Mouse (Mus musculus) liver, embryonic 16.5 days (tissue): Measurements from ENCODE around the gene Krcc1. TPM values are rescaled to one million over a fixed set of nuclear protein-coding genes. Genes with fewer than 3 reads are reported as not detected.

ENCODE experiments used
- ATAC-seq: fragments of 200-750 bp; cut with Nextera tagmentation; 2 replicates; pipeline ENCODE4 v1.8.0; 2017; ENCODE audit warnings: low read depth, mild to moderate bottlenecking, moderate number of reproducible peaks, moderate library complexity
- H3K27ac ChIP-seq: fragments of 300-500 bp; sonication (generic); 2 replicates; pipeline ENCODE4 v1.5.1; 2014; ENCODE audit warnings: mild to moderate bottlenecking, low read length
- H3K27me3 ChIP-seq: fragments of 300-500 bp; sonication (generic); 2 replicates; pipeline ENCODE4 v1.6.1; 2014; ENCODE audit warnings: low read depth, low read length, mixed read lengths; ENCODE audit not compliant: control insufficient read depth, insufficient read depth
- H3K36me3 ChIP-seq: fragments of 300-500 bp; sonication (generic); 2 replicates; pipeline ENCODE4 v1.6.1; 2014; ENCODE audit warnings: mild to moderate bottlenecking; ENCODE audit not compliant: control insufficient read depth, insufficient read depth
- H3K4me1 ChIP-seq: fragments of 300-500 bp; sonication (generic); 2 replicates; pipeline ENCODE4 v1.6.1; 2014; ENCODE audit warnings: low read depth, low read length, mixed read lengths; ENCODE audit not compliant: control insufficient read depth
- H3K4me2 ChIP-seq: fragments of 300-500 bp; sonication (generic); 2 replicates; pipeline ENCODE4 v1.6.1; 2014; ENCODE audit warnings: low read depth, low read length, mixed read lengths
- H3K4me3 ChIP-seq: fragments of 300-500 bp; sonication (generic); 2 replicates; pipeline ENCODE4 v1.5.1; 2014; ENCODE audit warnings: low read depth, mild to moderate bottlenecking, low read length
- H3K9ac ChIP-seq: fragments of 300-500 bp; sonication (generic); 2 replicates; pipeline ENCODE4 v1.6.1; 2014; ENCODE audit warnings: low read depth, low read length
- H3K9me3 ChIP-seq: fragments of 300-500 bp; sonication (generic); replicated peaks from 2 replicates; pipeline ENCODE4 v1.6.1; 2016; ENCODE audit warnings: low read length; ENCODE audit not compliant: control insufficient read depth
- WGBS: fragments of 180-500 bp; shearing (Covaris S2); extraction: QIAGEN DNeasy Blood & Tissue Kit; methylation state at CpG from one replicate; pipeline ENCODE4 v1.1.7; 2014; ENCODE audit not compliant: insufficient replicate concordance; 5-methylcytosine and 5-hydroxymethylcytosine counted together
- polyA plus RNA-seq: library from polyadenylated mRNA; unstranded; fragments of >200 nt; fragmentation: Nextera tagmentation; extraction: Ambion mirVana; gene quantifications from 2 replicates; pipeline ENCODE4 v1.2.1, GENCODE M21; 2015

The Krcc1 gene
- polyA plus RNA-seq, result 23.0 and 24.5 TPM in 2 replicates

DNA sequence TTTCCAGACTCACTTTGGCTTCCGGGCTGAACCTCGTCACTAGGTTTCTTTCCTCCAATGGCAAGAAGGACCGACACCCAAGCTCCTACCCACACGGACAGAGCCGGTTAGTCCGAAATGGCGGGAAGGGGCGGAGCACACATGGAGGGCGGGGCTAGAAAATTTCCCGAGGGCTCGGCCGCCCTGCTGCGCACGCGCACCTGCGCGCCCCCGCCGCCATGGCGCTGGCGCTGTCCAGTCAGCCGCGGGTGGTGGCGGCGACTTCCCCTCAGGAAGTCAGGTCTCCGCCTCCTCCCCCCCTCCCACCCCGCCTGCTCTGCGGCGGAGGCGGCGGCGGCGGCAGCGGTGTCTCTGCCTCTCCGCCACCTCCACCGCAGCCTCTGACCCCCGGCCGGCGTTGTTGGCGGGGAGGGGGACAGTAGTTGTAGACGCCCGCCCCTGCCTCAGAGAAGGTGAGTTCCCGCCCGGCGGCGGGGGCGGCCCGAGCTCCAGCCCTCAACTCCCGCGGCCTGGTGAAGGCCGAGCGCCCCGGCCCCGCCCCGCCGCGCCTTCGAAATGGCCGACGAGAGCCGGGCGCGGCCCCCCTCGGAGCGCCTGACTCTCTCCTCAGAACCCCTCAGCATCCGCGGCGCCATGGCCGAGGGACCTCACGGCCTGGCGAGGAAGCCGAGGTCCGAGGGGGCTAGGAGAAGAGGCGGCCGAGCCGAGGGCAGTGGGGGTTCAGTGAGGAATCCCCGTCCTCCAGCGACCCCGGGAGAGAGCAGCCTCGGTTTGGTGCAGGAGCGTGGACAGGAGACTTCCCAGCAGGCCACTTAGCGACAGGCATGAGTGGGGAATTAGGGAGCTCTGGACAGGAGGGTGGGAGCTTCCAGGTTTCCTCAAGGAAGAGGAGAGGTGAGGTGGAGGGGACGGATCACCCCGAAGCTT lies at the start of gene Krcc1:
Krcc1 (plus strand) TSS at position 289 of the 927 bp plus-strand sequence.
- Histone ChIP-seq H3K27me3 (no peaks in the 10 kb centered on the region), H3K36me3 (no peaks in the 10 kb centered on the region), H3K27ac (peak within 1 kb of the TSS; percentile 95), H3K4me1 (peaks cover 13% of the 10 kb centered on the region), H3K9me3 (no peaks in the 10 kb centered on the region), H3K4me3 (peak within 1 kb of the TSS; percentile 95), H3K4me2 (peak within 1 kb of the TSS; percentile 88), H3K9ac (peak within 1 kb of the TSS; percentile 99)
- ATAC-seq, result peak; percentile 90
- under 1% methylated on average over 78 of the region's 84 CpGs for WGBS

- ATAC-seq, result no peak
- Histone ChIP-seq H3K27ac (no peak overlapping the region), H3K27me3 (no peaks in the 10 kb centered on the region), H3K9ac (no peak overlapping the region), H3K4me1 (no peaks in the 10 kb centered on the region), H3K4me3 (no peak overlapping the region), H3K36me3 (no peaks in the 10 kb centered on the region), H3K4me2 (no peak overlapping the region), H3K9me3 (no peaks in the 10 kb centered on the region)
- 27% methylated on average over 3 of the region's 3 CpGs for WGBS
These were observed 47.1 kb upstream of the Krcc1 start for GRCm38 (mm10) chr6:71224184-71224943.

DNA sequence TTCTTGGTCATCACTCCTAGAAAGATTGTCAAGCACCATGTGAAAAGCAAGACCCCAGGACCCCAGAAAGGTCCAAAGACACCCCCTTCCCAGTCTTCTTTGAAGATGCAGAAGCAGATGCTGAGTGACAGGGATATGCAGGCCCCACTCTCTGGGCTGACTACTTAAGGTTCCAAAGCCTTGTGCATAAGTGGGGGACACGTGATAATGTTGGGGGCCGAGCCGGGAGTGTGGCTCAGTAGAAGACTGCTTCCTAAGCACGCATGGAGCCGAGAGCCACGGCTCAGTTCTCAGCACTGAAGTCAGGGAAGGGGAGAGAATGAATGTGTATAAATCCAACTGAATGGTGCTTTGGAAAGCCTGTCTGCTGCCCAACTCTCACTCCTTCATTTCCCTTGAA lies 44.9 kb upstream of the Krcc1 start:
- Histone ChIP-seq H3K27me3 (no peaks in the 10 kb centered on the region), H3K4me3 (no peak overlapping the region), H3K9ac (no peak overlapping the region), H3K4me1 (no peaks in the 10 kb centered on the region), H3K36me3 (no peaks in the 10 kb centered on the region), H3K4me2 (no peak overlapping the region), H3K9me3 (no peaks in the 10 kb centered on the region), H3K27ac (no peak overlapping the region)
- WGBS, result 44% methylated on average over 6 of the region's 6 CpGs
- ATAC-seq, result no peak

GRCm38 (mm10) chr6:71227157-71227770 lies 44.2 kb upstream of the Krcc1 start:
- WGBS, result 39% methylated on average over 7 of the region's 7 CpGs
- no peak for ATAC-seq
- Histone ChIP-seq H3K9me3 (no peaks in the 10 kb centered on the region), H3K27me3 (no peaks in the 10 kb centered on the region), H3K4me3 (no peak overlapping the region), H3K36me3 (no peaks in the 10 kb centered on the region), H3K9ac (no peak overlapping the region), H3K4me2 (no peak overlapping the region), H3K27ac (no peak overlapping the region), H3K4me1 (no peaks in the 10 kb centered on the region)

GRCm38 (mm10) chr6:71235121-71235520 lies 36.4 kb upstream of the Krcc1 start:
- 43% methylated on average over 13 of the region's 13 CpGs for WGBS
- no peak; the same call in 1 of the 2 replicates for ATAC-seq
- H3K9ac ChIP-seq, result no peak overlapping the region
- H3K4me3 ChIP-seq, result no peak overlapping the region
- no peaks in the 10 kb centered on the region for H3K4me1 ChIP-seq
- H3K27me3 ChIP-seq, result no peaks in the 10 kb centered on the region
- no peaks in the 10 kb centered on the region for H3K36me3 ChIP-seq
- H3K27ac ChIP-seq, result peak overlapping the region; percentile 37
- no peaks in the 10 kb centered on the region for H3K9me3 ChIP-seq
- no peak overlapping the region for H3K4me2 ChIP-seq

GRCm38 (mm10) chr6:71235944-71236343 lies 35.5 kb upstream of the Krcc1 start:
- H3K9me3 ChIP-seq, result no peaks in the 10 kb centered on the region
- H3K27me3 ChIP-seq, result no peaks in the 10 kb centered on the region
- 34% methylated on average over 3 of the region's 3 CpGs for WGBS
- no peaks in the 10 kb centered on the region for H3K36me3 ChIP-seq
- no peak overlapping the region for H3K4me2 ChIP-seq
- peak overlapping the region; percentile 68 for H3K27ac ChIP-seq
- peak; percentile 78 for ATAC-seq
- no peak overlapping the region for H3K9ac ChIP-seq
- no peaks in the 10 kb centered on the region for H3K4me1 ChIP-seq
- H3K4me3 ChIP-seq, result no peak overlapping the region

GRCm38 (mm10) chr6:71236506-71236905 lies 35.0 kb upstream of the Krcc1 start:
- Histone ChIP-seq H3K9me3 (no peaks in the 10 kb centered on the region), H3K4me2 (no peak overlapping the region), H3K27me3 (no peaks in the 10 kb centered on the region), H3K9ac (no peak overlapping the region), H3K27ac (peak overlapping the region; percentile 68), H3K4me1 (no peaks in the 10 kb centered on the region), H3K4me3 (no peak overlapping the region), H3K36me3 (no peaks in the 10 kb centered on the region)
- 61% methylated on average over 6 of the region's 6 CpGs for WGBS
- peak; percentile 62 for ATAC-seq

DNA sequence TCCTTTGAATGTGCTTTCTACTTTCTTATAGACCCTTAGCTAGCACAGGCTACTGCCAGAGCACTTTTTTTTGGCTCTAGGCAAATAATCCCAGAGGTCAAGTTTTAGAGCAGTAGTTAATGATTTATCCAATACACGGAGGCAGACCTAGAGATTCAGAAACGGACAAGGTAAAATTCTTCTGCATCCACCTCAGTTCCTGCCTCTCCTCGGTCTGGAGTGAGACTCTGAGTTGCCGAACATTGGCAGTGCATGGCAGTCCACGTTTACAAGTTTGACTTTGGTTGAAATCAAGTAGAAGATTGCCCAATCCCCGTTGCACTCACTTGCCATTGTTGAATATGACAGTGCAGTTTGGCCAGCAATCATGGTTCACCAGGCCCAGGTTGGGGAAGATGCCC lies 34.4 kb upstream of the Krcc1 start:
- ATAC-seq, result peak; percentile 66
- H3K9me3 ChIP-seq, result no peaks in the 10 kb centered on the region
- no peaks in the 10 kb centered on the region for H3K4me1 ChIP-seq
- peak overlapping the region; percentile 68 for H3K27ac ChIP-seq
- no peaks in the 10 kb centered on the region for H3K27me3 ChIP-seq
- H3K4me2 ChIP-seq, result no peak overlapping the region
- no peak overlapping the region for H3K4me3 ChIP-seq
- WGBS, result 55% methylated on average over 6 of the region's 6 CpGs
- H3K9ac ChIP-seq, result no peak overlapping the region
- no peaks in the 10 kb centered on the region for H3K36me3 ChIP-seq
